Mouse (Mus musculus): ENCODE results near the gene 4632433K11Rik. TPM values are rescaled to one million over a fixed set of nuclear protein-coding genes. Genes with fewer than 3 reads are reported as not detected.
"Not testable (repeated sequence)": the region's sequence is repeated elsewhere in the genome, so short reads cannot be mapped to it uniquely, and the experiment has no call there.

Gene 4632433K11Rik
- polyA plus RNA-seq, 1 experiment from 2014 or later, result not detected

- peak overlapping the region; percentile 80 for H3K4me3 ChIP-seq (ENCODE audit: low read depth, low read length)
- peak overlapping the region; percentile 82 for H3K4me2 ChIP-seq (ENCODE audit: low read length)
- H3K36me3 ChIP-seq (ENCODE audit: control insufficient read depth, insufficient read depth, low read length), result peaks cover 17% of the 10 kb centered on the region
- H3K4me1 ChIP-seq (replicated peaks; ENCODE audit: control insufficient read depth, insufficient read depth, low read length), result peaks cover 24% of the 10 kb centered on the region
- H3K27ac ChIP-seq (ENCODE audit: low read depth), result peak overlapping the region; percentile 100
- peaks cover 5% of the 10 kb centered on the region for H3K27me3 ChIP-seq (replicated peaks; ENCODE audit: control insufficient read depth, insufficient read depth, low read length)
- peak; percentile 59 for ATAC-seq (replicated peaks; ENCODE audit: low FRiP score, low TSS enrichment, low read depth)
- H3K9ac ChIP-seq (ENCODE audit: low read length), result peak overlapping the region; percentile 98
- H3K9me3 ChIP-seq (ENCODE audit: control insufficient read depth, low read length), result no peaks in the 10 kb centered on the region
- WGBS, result under 1% methylated on average over 42 of the region's 51 CpGs
- peak; percentile 93 for DNase-seq (ENCODE audit: low spot score)
Observed at GRCm38 (mm10) chr7:5062360-5063001, 28.6 kb downstream of the 4632433K11Rik start.

DNA sequence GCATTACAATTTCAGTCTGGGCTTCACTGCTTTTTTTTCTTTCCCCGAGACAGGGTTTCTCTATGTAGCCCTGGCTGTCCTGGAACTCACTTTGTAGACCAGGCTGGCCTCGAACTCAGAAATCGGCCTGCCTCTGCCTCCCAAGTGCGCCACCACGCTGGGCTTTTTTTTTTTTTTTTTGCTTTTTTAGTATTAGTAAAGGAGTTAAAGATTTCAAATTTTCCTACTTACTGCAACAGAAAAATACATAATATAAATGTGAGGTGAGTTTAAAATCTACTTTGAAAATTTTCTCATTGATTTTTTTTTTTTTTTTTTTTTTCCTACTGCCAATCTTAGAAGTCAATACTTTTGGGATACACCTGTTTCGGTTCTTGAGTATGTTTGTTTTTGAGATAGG, 31.0 kb downstream of the 4632433K11Rik start:
- Histone ChIP-seq H3K27me3 (replicated peaks; ENCODE audit: control insufficient read depth, insufficient read depth, low read length) (no peaks in the 10 kb centered on the region), H3K4me3 (ENCODE audit: low read depth, low read length) (no peak overlapping the region), H3K9me3 (ENCODE audit: control insufficient read depth, low read length) (no peaks in the 10 kb centered on the region), H3K36me3 (ENCODE audit: control insufficient read depth, insufficient read depth, low read length) (peaks cover 41% of the 10 kb centered on the region), H3K27ac (ENCODE audit: low read depth) (no peak overlapping the region), H3K4me2 (ENCODE audit: low read length) (no peak overlapping the region), H3K9ac (ENCODE audit: low read length) (no peak overlapping the region), H3K4me1 (replicated peaks; ENCODE audit: control insufficient read depth, insufficient read depth, low read length) (peaks cover 21% of the 10 kb centered on the region)
- WGBS, result 93% methylated on average over 6 of the region's 6 CpGs
- DNase-seq (ENCODE audit: low spot score) (no peak), ATAC-seq (replicated peaks; ENCODE audit: low FRiP score, low TSS enrichment, low read depth) (no peak)

DNA sequence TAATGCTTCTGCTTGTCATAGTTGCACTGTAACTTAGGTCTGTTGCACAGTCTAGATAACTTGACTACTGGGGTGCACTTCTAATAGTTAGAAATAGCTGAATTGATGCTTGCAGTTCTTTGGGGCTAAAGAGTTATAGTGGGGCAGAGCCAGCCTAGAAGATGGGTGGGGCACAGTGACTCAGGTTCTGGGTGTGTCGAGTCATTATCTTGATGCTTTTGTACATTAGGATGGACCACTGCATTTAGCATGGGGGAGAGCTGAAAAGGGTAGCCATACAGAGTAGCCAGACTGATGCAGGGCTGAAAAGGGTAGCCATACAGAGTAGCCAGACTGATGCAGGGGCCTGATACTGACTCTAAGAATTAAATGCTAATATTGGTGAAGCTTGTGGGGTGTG, 39.7 kb downstream of the 4632433K11Rik start:
- no peak for ATAC-seq (replicated peaks; ENCODE audit: low FRiP score, low TSS enrichment, low read depth)
- Histone ChIP-seq H3K27ac (ENCODE audit: low read depth) (no peak overlapping the region), H3K4me3 (ENCODE audit: low read depth, low read length) (no peak overlapping the region), H3K4me2 (ENCODE audit: low read length) (no peak overlapping the region), H3K9me3 (ENCODE audit: control insufficient read depth, low read length) (no peaks in the 10 kb centered on the region), H3K36me3 (ENCODE audit: control insufficient read depth, insufficient read depth, low read length) (peaks cover 97% of the 10 kb centered on the region), H3K9ac (ENCODE audit: low read length) (no peak overlapping the region), H3K27me3 (replicated peaks; ENCODE audit: control insufficient read depth, insufficient read depth, low read length) (no peaks in the 10 kb centered on the region), H3K4me1 (replicated peaks; ENCODE audit: control insufficient read depth, insufficient read depth, low read length) (no peaks in the 10 kb centered on the region)
- 81% methylated on average over 1 of the region's 1 CpGs for WGBS
- DNase-seq (ENCODE audit: low spot score), result no peak

DNA sequence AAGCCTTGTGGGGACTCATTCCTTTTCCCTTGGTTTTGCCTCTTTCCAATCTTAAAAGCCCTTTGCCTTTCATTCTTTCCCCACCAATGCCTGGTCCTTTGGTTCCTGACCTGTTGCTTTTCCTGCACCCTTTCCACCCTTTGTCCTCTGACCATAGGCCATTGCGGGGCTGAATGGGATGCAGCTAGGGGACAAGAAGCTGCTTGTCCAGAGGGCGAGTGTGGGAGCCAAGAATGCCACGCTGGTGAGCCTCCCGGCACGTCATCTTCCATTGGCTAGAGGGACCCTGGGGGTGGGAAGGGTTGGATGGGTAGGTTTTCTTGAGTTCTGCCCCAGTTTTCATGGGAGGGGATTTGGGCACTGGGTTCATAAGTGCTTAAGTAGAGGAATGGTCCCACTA, 41.1 kb downstream of the 4632433K11Rik start:
- H3K27ac ChIP-seq (ENCODE audit: low read depth), result no peak overlapping the region
- 92% methylated on average over 5 of the region's 5 CpGs for WGBS
- H3K9me3 ChIP-seq (ENCODE audit: control insufficient read depth, low read length), result no peaks in the 10 kb centered on the region
- ATAC-seq (replicated peaks; ENCODE audit: low FRiP score, low TSS enrichment, low read depth) (no peak), DNase-seq (ENCODE audit: low spot score) (no peak)
- no peak overlapping the region for H3K9ac ChIP-seq (ENCODE audit: low read length)
- H3K27me3 ChIP-seq (replicated peaks; ENCODE audit: control insufficient read depth, insufficient read depth, low read length), result no peaks in the 10 kb centered on the region
- peaks cover 90% of the 10 kb centered on the region for H3K36me3 ChIP-seq (ENCODE audit: control insufficient read depth, insufficient read depth, low read length)
- H3K4me1 ChIP-seq (replicated peaks; ENCODE audit: control insufficient read depth, insufficient read depth, low read length), result no peaks in the 10 kb centered on the region
- no peak overlapping the region for H3K4me2 ChIP-seq (ENCODE audit: low read length)
- no peak overlapping the region for H3K4me3 ChIP-seq (ENCODE audit: low read depth, low read length)

GRCm38 (mm10) chr7:5076931-5077330, 43.0 kb downstream of the 4632433K11Rik start:
- no peak for ATAC-seq (replicated peaks; ENCODE audit: low FRiP score, low TSS enrichment, low read depth)
- H3K27ac ChIP-seq (ENCODE audit: low read depth), result no peak overlapping the region

DNA sequence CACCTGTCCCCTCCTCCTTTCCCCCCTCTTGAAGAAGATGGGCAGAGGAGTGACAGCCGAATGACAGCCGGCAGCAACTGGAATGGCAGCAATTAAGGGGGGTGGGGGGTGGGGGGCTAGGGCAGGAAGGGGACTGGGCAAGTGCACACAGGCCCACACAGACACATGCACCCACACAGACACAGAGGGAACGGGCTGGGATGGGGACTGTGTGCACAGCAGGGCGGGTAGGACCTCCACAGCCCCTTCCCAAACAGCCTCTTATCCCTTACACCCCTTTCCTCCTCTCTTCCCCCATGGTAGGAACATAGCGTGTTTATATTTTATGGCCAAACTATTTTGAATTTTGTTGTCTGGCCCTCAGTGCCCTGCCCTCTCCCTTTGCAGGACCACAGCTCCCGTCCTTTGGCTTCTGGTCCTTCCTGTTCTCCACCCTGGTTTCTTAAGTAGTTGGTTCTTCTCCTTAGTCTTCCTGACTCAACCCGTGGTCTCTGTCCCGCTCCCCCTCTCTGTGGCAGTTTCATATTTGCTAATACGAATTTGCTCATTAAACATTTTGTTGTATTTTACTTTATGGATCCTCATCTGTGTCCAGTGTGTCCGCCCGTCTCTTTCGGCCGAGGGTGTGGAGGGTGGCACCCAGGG, 45.6 kb downstream of the 4632433K11Rik start:
- not testable (repeated sequence) for H3K27me3 ChIP-seq (replicated peaks; ENCODE audit: control insufficient read depth, insufficient read depth, low read length); H3K4me1 ChIP-seq (replicated peaks; ENCODE audit: control insufficient read depth, insufficient read depth, low read length); DNase-seq (ENCODE audit: low spot score); H3K9me3 ChIP-seq (ENCODE audit: control insufficient read depth, low read length)
- Histone ChIP-seq H3K36me3 (ENCODE audit: control insufficient read depth, insufficient read depth, low read length) (peaks cover 59% of the 10 kb centered on the region), H3K9ac (ENCODE audit: low read length) (peak overlapping the region; percentile 95; the same call in 1 of the 2 replicates), H3K4me3 (ENCODE audit: low read depth, low read length) (peak overlapping the region; percentile 96), H3K4me2 (ENCODE audit: low read length) (peak overlapping the region; percentile 66), H3K27ac (ENCODE audit: low read depth) (peak overlapping the region; percentile 92)
- WGBS, result 43% methylated on average over 9 of the region's 13 CpGs
- ATAC-seq (replicated peaks; ENCODE audit: low FRiP score, low TSS enrichment, low read depth), result peak; percentile 16

More at GRCm38 (mm10) chr7:5076931-5077330, 43.0 kb downstream of the 4632433K11Rik start:
- Histone ChIP-seq H3K27me3 (replicated peaks; ENCODE audit: control insufficient read depth, insufficient read depth, low read length) (no peaks in the 10 kb centered on the region), H3K36me3 (ENCODE audit: control insufficient read depth, insufficient read depth, low read length) (peaks cover 70% of the 10 kb centered on the region), H3K4me1 (replicated peaks; ENCODE audit: control insufficient read depth, insufficient read depth, low read length) (peaks cover 7% of the 10 kb centered on the region), H3K4me2 (ENCODE audit: low read length) (no peak overlapping the region), H3K9me3 (ENCODE audit: control insufficient read depth, low read length) (no peaks in the 10 kb centered on the region), H3K9ac (ENCODE audit: low read length) (no peak overlapping the region), H3K4me3 (ENCODE audit: low read depth, low read length) (no peak overlapping the region)
- WGBS, result 71% methylated on average over 2 of the region's 2 CpGs
- DNase-seq (ENCODE audit: low spot score), result no peak

GRCm38 (mm10) chr7:5080010-5080751, 46.3 kb downstream of the 4632433K11Rik start, which contains the start of gene Epn1:
Epn1 (plus strand) TSS chr7:5080235.
- ATAC-seq (replicated peaks; ENCODE audit: low FRiP score, low TSS enrichment, low read depth) (peak; percentile 96), DNase-seq (ENCODE audit: low spot score) (peak; percentile 95)
- no peaks in the 10 kb centered on the region for H3K9me3 ChIP-seq (ENCODE audit: control insufficient read depth, low read length)
- peak within 1 kb of the TSS; percentile 95 for H3K9ac ChIP-seq (ENCODE audit: low read length)
- WGBS, result under 1% methylated on average over 75 of the region's 81 CpGs
- H3K36me3 ChIP-seq (ENCODE audit: control insufficient read depth, insufficient read depth, low read length), result peaks cover 60% of the 10 kb centered on the region
- peak within 1 kb of the TSS; percentile 66 for H3K4me2 ChIP-seq (ENCODE audit: low read length)
- no peaks in the 10 kb centered on the region for H3K27me3 ChIP-seq (replicated peaks; ENCODE audit: control insufficient read depth, insufficient read depth, low read length)
- H3K4me1 ChIP-seq (replicated peaks; ENCODE audit: control insufficient read depth, insufficient read depth, low read length), result peaks cover 10% of the 10 kb centered on the region
- H3K27ac ChIP-seq (ENCODE audit: low read depth), result peak within 1 kb of the TSS; percentile 92
- peak within 1 kb of the TSS; percentile 96 for H3K4me3 ChIP-seq (ENCODE audit: low read depth, low read length)

- Histone ChIP-seq H3K9me3 (ENCODE audit: control insufficient read depth, low read length) (no peaks in the 10 kb centered on the region), H3K4me1 (replicated peaks; ENCODE audit: control insufficient read depth, insufficient read depth, low read length) (peaks cover 10% of the 10 kb centered on the region), H3K4me2 (ENCODE audit: low read length) (peak overlapping the region; percentile 66), H3K4me3 (ENCODE audit: low read depth, low read length) (peak overlapping the region; percentile 96), H3K9ac (ENCODE audit: low read length) (peak overlapping the region; percentile 95), H3K27me3 (replicated peaks; ENCODE audit: control insufficient read depth, insufficient read depth, low read length) (no peaks in the 10 kb centered on the region), H3K36me3 (ENCODE audit: control insufficient read depth, insufficient read depth, low read length) (peaks cover 61% of the 10 kb centered on the region), H3K27ac (ENCODE audit: low read depth) (peak overlapping the region; percentile 92; the same call in 1 of the 2 replicates)
- 14% methylated on average over 6 of the region's 6 CpGs for WGBS
- ATAC-seq (replicated peaks; ENCODE audit: low FRiP score, low TSS enrichment, low read depth) (no peak), DNase-seq (ENCODE audit: low spot score) (peak; percentile 71)
Observed at GRCm38 (mm10) chr7:5080815-5081214, 46.9 kb downstream of the 4632433K11Rik start.
